Mouse (Mus musculus): ENCODE data around the gene Caprin2.
"Not testable (repeated sequence)": the region's sequence is repeated elsewhere in the genome, so short reads cannot be mapped to it uniquely, and the experiment has no call there.

The Caprin2 gene

DNA sequence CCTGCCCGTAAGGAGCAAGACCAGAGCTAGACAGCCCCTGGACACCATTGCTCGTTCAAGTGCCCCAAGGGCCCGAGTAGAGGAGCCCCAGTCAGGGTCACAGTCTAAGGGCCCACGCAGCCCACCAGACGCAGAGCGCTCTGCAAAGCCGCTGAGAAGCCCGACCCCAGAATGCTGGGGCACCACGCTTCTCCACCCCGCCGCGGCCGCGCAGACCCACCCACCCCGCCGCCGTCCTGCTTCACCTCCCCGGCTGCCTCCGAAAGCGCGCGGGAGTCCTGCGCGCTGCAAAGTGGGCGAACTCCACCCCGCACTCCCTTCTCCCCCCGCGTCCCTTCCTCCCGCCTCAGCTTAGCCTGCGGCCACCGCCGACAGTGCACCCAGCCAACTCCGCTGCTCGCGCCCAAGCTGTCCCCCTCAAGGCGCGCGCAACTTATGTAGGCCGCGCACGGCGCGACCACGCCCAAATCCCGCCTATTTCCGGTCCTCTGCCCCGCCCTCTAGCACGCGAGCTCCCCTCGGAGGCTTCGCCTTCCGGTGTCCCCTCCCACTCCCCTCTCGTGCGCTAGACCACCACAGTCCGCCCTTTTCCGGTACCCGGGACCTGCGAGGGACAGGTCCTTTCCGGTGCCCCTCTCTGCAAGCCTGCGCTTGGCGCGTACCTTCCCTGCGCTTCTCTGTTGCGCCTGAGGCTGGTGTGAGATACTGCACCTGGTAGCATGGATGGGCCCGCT lies at the start of gene Caprin2:
TSS of gene Caprin2 (minus strand) at position 465 of the 734 bp plus-strand sequence.
- peak; percentile 82 to 88 for DNase-seq (ENCODE audit: low spot score in 2 of 2)

GRCm38 (mm10) chr6:148944767-148945508 lies 48.9 kb upstream of the Caprin2 start:
- DNase-seq (ENCODE audit: low spot score in 2 of 2) = peak; percentile 8 to 14

DNA sequence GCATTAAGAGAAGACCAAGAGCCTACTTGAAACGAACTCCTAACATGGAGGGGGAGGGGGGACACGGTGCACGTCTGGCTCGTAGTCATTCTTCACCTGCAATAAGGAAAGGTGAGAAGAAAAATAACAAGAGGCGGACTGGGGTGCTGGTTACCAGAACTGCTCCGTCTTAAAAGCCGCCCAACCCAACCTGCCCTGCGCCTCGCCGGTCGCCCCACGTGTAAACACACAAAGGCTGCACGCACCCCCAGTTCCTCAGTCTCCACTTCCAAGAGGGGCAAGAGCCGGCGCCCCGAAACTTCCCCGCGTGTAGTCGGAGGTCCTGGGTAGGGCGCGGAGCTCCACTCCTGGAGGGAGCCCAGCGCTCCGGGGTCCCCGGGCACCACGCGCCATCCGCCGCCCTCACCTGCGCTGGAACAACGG lies 48.3 kb upstream of the Caprin2 start:
- no peak for DNase-seq (ENCODE audit: low spot score in 2 of 2)

GRCm38 (mm10) chr6:148943695-148944094 lies 47.7 kb upstream of the Caprin2 start:
- no peak for DNase-seq (ENCODE audit: low spot score in 2 of 2)

DNA sequence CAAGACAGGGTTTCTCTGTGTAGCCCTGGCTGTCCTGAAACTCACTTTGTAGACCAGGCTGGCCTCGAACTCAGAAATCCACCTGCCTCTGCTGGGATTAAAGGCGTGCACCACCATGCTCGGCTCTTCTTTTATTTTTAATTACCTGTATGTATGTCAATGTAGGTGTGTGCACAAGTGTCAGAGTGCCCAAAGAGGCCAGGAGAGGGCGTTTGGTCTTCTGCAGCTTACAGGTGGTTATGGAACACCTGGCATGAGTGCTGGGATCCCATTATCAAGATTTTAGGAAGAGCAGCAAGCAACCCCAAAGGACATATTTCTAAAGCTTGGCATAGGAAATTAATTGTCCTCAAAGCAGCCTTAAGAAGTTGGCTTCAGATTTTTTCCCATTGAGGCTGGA lies 46.4 kb upstream of the Caprin2 start:
- no peak for DNase-seq (ENCODE audit: low spot score in 2 of 2)

- no peak for DNase-seq (ENCODE audit: low spot score in 2 of 2)
Observed at GRCm38 (mm10) chr6:148941880-148942279, 45.8 kb upstream of the Caprin2 start.

GRCm38 (mm10) chr6:148940383-148940782 lies 44.3 kb upstream of the Caprin2 start:
- DNase-seq (ENCODE audit: low spot score in 2 of 2) = not testable (repeated sequence)

- DNase-seq (ENCODE audit: low spot score in 2 of 2) = no peak
Observed at GRCm38 (mm10) chr6:148937693-148938092, 41.7 kb upstream of the Caprin2 start.

DNA sequence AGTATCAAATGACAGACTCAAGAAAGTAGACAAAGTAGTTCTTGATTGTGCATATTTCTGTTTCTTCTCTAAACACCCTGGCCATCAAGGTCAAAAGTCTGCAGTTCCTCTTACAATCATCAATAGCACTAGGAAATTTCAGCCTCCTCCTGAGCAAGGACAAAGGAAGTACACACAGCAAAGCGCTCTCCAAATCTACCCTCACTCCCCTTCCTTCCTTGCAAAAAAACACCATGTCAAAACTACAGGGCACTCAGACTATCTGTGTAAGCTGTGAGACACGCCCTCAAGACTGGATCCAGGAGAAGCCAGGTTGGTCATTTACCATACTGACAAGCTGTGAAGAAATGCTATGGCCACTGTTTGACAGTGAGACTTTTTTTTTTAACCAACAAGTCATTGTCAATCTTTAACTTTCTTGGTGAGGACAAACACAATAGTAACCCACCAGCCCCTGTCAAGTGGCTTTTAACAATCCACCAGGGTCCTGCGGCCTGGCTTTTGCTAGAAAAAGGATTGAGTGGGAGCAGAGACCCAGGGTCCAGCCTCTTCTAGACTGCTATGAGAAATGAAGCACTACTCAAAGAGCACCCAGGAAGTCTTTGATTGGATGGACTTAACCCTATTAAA lies 39.0 kb upstream of the Caprin2 start:
- DNase-seq (ENCODE audit: low spot score in 2 of 2) = no peak

DNA sequence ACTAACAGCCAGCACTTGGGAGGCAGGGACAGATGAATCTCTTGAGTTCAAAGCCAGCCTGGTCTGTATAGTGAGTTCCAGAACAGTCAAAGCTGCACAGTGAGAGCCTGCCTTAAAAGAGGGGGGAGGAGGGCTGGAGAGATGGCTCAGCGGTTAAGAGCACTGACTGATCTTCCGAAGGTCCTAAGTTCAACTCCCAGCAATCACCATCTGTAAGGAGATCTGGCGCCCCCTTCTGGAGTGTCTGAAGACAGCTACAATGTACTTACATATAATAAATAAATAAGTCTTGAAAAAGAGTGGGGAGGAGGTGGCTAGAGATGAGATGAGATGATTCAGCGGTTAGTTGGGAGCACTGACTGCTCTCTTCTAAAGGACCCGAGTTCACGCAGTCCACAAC lies 35.2 kb upstream of the Caprin2 start:
- no peak for DNase-seq (ENCODE audit: low spot score in 2 of 2)

- no peak for DNase-seq (ENCODE audit: low spot score in 2 of 2)
Observed at GRCm38 (mm10) chr6:148918841-148919398, 22.9 kb upstream of the Caprin2 start.

DNA sequence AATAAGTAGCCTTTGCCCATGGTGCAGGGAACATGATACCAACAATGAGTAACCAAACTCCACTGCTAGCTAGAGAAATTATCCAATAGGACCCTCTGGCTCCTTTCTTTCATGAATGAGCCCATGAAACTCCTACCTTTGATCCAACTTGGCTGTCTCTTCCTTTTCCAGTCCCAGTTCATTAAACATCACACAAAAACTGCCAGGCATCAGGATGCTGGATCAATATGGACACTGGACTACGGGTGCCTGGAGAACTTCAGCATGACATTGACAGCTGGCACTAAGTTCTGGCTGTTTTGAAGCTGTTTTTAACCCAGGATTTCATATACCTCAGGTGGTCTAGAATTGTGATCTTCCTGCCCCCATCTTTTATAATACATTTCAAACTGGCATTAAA lies 21.6 kb upstream of the Caprin2 start:
- DNase-seq (ENCODE audit: low spot score in 2 of 2) = no peak

- no peak for DNase-seq (ENCODE audit: low spot score in 2 of 2)
Observed at GRCm38 (mm10) chr6:148916817-148917216, 20.8 kb upstream of the Caprin2 start.

GRCm38 (mm10) chr6:148913938-148914337 lies 17.9 kb upstream of the Caprin2 start:
- peak; percentile 10 to 47 for DNase-seq (ENCODE audit: low spot score in 2 of 2)

- not testable (repeated sequence) for DNase-seq (ENCODE audit: low spot score in 2 of 2)
Observed at GRCm38 (mm10) chr6:148911906-148912305, 15.9 kb upstream of the Caprin2 start.

DNA sequence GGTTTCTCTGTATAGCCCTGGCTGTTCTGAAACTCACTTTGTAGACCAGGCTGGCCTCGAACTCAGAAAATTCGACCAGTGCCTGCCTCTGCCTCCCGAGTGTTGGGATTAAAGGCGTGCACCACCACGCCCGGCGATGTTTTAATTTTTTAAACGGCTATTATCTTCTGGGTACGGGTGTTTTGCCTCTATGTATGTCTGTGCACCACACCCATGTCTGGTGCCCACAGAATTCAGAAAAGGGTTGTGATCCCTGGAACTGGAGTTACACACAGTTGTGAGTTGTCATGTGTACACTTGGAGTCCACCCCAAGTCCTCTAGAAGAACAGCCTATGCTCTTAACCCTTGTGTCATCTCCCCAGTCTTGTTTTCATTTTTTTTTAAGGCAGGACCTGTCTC lies 10.9 kb upstream of the Caprin2 start:
- DNase-seq (ENCODE audit: low spot score in 2 of 2) = no peak

- DNase-seq (ENCODE audit: low spot score in 2 of 2) = no peak
Observed at GRCm38 (mm10) chr6:148902728-148903127, 6.7 kb upstream of the Caprin2 start.

- DNase-seq (ENCODE audit: low spot score in 2 of 2) = no peak
Observed at GRCm38 (mm10) chr6:148896507-148896851, 442 bp upstream of the Caprin2 start.

GRCm38 (mm10) chr6:148894888-148895772 lies 907 bp downstream of the Caprin2 start:
- DNase-seq (ENCODE audit: low spot score in 2 of 2) = peak; percentile 8 to 11

- DNase-seq (ENCODE audit: low spot score in 2 of 2) = no peak
Observed at GRCm38 (mm10) chr6:148873911-148874310, 22.1 kb downstream of the Caprin2 start.

GRCm38 (mm10) chr6:148845629-148846028 lies 50.4 kb downstream of the Caprin2 start:
- no peak for DNase-seq (ENCODE audit: low spot score in 2 of 2)
